Mouse (Mus musculus): ENCODE measurements around the gene Fgd3. TPM values are rescaled to one million over a fixed set of nuclear protein-coding genes. Genes with fewer than 3 reads are reported as not detected.

Fgd3 gene
- total and polyA plus RNA-seq, 3 experiments: 4.1 to 11.2 (median 4.7) TPM

DNA sequence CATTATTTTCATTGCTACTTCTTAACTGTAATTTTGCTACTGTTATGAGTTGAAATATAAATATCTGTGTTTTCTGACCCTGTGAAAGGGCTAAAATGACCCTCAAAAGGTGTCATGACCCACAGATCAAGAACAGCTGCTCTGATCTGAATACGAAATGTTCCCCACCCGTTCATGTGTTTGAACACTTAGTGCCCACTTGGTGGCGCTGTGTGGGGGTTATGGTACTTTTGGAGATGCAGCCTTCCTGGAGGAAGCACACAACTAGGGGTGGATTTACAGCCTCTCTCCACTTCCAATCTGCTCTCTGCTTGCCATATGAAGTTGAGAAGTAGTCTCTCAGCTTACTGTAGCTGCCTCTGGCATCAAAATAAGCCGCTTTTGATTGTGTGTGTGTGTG, 85.4 kb downstream of the Fgd3 start:
- H3K4me1 ChIP-seq (ENCODE audit: insufficient read depth, low read depth, low read length): 0 out of 2 replicates have a peak, but pooled peaks cover 4% of the 10 kb centered on the region
- TF ChIP-seq GATA2 (IDR thresholded peaks at IDR 0.05; ENCODE audit: borderline replicate concordance, low read depth, low read length) (no peak), GATA1 (IDR thresholded peaks at IDR 0.05; ENCODE audit: borderline replicate concordance, low read length) (no peak), CTCF (IDR thresholded peaks at IDR 0.05; ENCODE audit: low read depth, low read length) (no peak), TAL1 (conservative IDR thresholded peaks at IDR 0.05; ENCODE audit: low read depth, low read length) (no peak), POLR2AphosphoS5 (IDR thresholded peaks at IDR 0.05; ENCODE audit: insufficient replicate concordance, low read depth, low read length) (no peak)

DNA sequence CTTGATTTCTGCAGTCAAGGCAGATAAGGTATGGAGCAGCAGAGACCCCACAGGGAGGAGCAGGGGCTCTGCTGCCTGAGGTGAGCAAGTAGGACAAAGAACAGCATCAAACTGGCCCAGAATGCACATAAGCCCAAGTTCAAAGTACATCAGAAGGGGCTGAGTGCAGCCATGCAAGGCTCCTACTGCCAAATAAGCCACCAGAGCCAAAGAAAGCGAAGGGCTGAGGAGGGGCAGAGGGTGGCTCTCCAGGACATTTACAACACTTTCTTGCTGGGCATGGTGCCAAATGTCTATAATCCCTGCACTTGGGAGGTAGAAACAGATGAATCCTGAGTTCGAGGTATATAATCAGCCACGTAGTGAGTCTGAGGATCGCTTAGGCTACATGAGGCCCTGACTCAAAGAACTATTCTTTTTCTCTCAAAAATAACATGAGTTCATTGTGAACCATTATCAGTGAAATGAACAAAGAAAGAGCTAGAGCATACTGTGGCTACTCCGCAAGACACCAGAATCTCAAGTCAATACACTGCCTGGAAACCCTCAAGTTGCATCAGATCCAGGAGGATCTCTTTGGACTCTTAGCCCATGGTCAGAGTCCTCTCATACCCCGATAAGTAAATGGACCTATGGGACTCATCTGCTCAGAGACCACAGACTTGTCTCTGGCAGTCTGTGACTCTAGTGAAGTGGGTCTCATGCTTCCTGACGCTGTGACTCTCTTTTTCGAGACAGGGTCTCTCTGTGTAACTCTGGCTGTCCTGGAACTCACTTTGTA, 86.1 kb downstream of the Fgd3 start:
- no peak for TF ChIP-seq CTCF (IDR thresholded peaks at IDR 0.05; ENCODE audit: low read depth, low read length)
- no peak for TF ChIP-seq TAL1 (conservative IDR thresholded peaks at IDR 0.05; ENCODE audit: low read depth, low read length)
- TF ChIP-seq GATA1 (IDR thresholded peaks at IDR 0.05; ENCODE audit: borderline replicate concordance, low read length): no peak
- TF ChIP-seq POLR2AphosphoS5 (IDR thresholded peaks at IDR 0.05; ENCODE audit: insufficient replicate concordance, low read depth, low read length): no peak
- TF ChIP-seq GATA2 (IDR thresholded peaks at IDR 0.05; ENCODE audit: borderline replicate concordance, low read depth, low read length): no peak
- Histone ChIP-seq H3K4me3 (ENCODE audit: low read depth, low read length) (no peak overlapping the region), H3K27me3 (ENCODE audit: insufficient read depth, low read length) (peaks cover 25% of the 10 kb centered on the region), H3K4me1 (ENCODE audit: insufficient read depth, low read depth, low read length) (0 out of 2 replicates have a peak, but pooled peaks cover 4% of the 10 kb centered on the region), H3K36me3 (replicated peaks) (peaks cover 9% of the 10 kb centered on the region), H3K9me3 (replicated peaks) (no peaks in the 10 kb centered on the region)
- DNase-seq (ENCODE audit: low spot score) (no peak), ATAC-seq (ENCODE audit: extremely low read depth, insufficient number of reproducible peaks, low FRiP score, poor library complexity, severe bottlenecking) (no peak)

More for the DNA sequence above, 85.4 kb downstream of the Fgd3 start:
- H3K27me3 ChIP-seq (ENCODE audit: insufficient read depth, low read length): peaks cover 25% of the 10 kb centered on the region
- H3K36me3 ChIP-seq (replicated peaks): peaks cover 9% of the 10 kb centered on the region
- ATAC-seq (ENCODE audit: extremely low read depth, insufficient number of reproducible peaks, low FRiP score, poor library complexity, severe bottlenecking) (no peak), DNase-seq (ENCODE audit: low spot score) (no peak)
- H3K4me3 ChIP-seq (ENCODE audit: low read depth, low read length): no peak overlapping the region
- H3K9me3 ChIP-seq (replicated peaks): no peaks in the 10 kb centered on the region

DNA sequence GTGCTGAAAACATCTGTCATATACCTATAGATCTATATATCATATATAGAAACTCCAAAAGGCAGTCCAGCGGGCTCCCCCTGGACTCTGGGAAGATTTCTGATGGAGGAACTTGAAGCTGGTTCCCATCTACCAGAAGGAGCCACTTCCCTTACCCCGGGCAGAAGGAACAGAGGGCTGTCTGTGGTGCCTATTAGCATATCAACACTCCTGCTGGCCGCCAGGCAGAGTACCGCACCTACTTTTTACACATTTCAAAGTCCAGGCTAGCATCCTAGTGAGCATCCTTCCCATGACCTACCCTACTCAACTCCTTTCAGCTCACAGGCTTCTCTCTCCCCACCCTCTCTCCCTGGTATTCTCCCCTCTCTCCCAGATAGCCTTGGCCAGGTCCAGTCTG, 94.5 kb downstream of the Fgd3 start:
- Histone ChIP-seq H3K4me1 (ENCODE audit: insufficient read depth, low read depth, low read length) (no peaks in the 10 kb centered on the region), H3K27me3 (ENCODE audit: insufficient read depth, low read length) (peaks cover 40% of the 10 kb centered on the region)
- TF ChIP-seq POLR2AphosphoS5 (IDR thresholded peaks at IDR 0.05; ENCODE audit: insufficient replicate concordance, low read depth, low read length) (no peak), CTCF (IDR thresholded peaks at IDR 0.05; ENCODE audit: low read depth, low read length) (no peak), GATA2 (IDR thresholded peaks at IDR 0.05; ENCODE audit: borderline replicate concordance, low read depth, low read length) (no peak), GATA1 (IDR thresholded peaks at IDR 0.05; ENCODE audit: borderline replicate concordance, low read length) (no peak), TAL1 (conservative IDR thresholded peaks at IDR 0.05; ENCODE audit: low read depth, low read length) (no peak)

DNA sequence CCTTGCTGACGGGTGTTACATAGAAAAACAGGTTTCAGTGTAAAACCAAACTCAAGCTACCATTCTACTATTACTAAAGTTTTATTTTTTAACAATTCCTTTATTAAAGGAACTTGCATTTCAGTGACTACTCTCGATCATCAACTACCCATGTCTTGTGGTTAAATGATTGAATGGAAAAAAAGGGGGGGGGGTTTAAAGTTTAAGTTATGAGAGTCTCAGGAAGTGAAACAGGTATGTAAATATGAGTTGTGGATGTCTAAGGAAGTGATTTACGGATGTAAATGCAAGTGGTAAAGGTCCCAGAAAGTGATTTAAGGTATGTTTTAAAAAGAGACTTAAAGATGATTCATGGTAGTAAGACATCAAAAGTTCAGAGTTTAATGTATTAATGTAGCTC, 95.0 kb downstream of the Fgd3 start:
- ATAC-seq (ENCODE audit: extremely low read depth, insufficient number of reproducible peaks, low FRiP score, poor library complexity, severe bottlenecking) (no peak), DNase-seq (ENCODE audit: low spot score) (no peak)
- Histone ChIP-seq H3K27me3 (ENCODE audit: insufficient read depth, low read length) (peaks cover 40% of the 10 kb centered on the region), H3K4me1 (ENCODE audit: insufficient read depth, low read depth, low read length) (no peaks in the 10 kb centered on the region), H3K4me3 (ENCODE audit: low read depth, low read length) (no peak overlapping the region), H3K9me3 (replicated peaks) (no peaks in the 10 kb centered on the region), H3K36me3 (replicated peaks) (no peaks in the 10 kb centered on the region)
- no peak for TF ChIP-seq GATA2 (IDR thresholded peaks at IDR 0.05; ENCODE audit: borderline replicate concordance, low read depth, low read length)

More for the DNA sequence above, 94.5 kb downstream of the Fgd3 start:
- no peak for ATAC-seq (ENCODE audit: extremely low read depth, insufficient number of reproducible peaks, low FRiP score, poor library complexity, severe bottlenecking)
- DNase-seq (ENCODE audit: low spot score): no peak
- Histone ChIP-seq H3K4me3 (ENCODE audit: low read depth, low read length) (no peak overlapping the region), H3K36me3 (replicated peaks) (no peaks in the 10 kb centered on the region), H3K9me3 (replicated peaks) (no peaks in the 10 kb centered on the region)

DNA sequence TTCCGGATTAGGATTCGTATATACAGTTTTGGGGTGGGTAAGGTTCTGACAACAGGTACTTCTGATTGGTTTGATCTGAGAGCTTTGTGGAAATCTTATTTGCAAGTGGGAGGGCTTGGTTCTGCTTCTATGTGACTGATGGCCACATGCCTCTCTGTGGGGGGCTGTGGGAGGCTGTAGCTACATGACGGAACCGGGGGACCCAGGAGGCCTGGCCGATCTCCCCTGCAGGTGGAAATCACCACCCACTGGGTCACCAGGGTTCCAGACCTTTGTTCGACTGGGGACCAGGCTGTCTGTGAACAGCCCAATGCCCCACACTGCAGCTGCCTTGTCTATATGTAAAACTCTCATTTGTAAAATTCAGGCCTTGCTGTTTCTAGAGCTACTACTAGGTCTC, 95.4 kb downstream of the Fgd3 start:
- no peaks in the 10 kb centered on the region for H3K4me1 ChIP-seq (ENCODE audit: insufficient read depth, low read depth, low read length)
- H3K36me3 ChIP-seq (replicated peaks): no peaks in the 10 kb centered on the region
- no peaks in the 10 kb centered on the region for H3K9me3 ChIP-seq (replicated peaks)
- ATAC-seq (ENCODE audit: extremely low read depth, insufficient number of reproducible peaks, low FRiP score, poor library complexity, severe bottlenecking) (no peak), DNase-seq (ENCODE audit: low spot score) (no peak)
- no peak for TF ChIP-seq CTCF (IDR thresholded peaks at IDR 0.05; ENCODE audit: low read depth, low read length)
- no peak for TF ChIP-seq TAL1 (conservative IDR thresholded peaks at IDR 0.05; ENCODE audit: low read depth, low read length)
- TF ChIP-seq GATA1 (IDR thresholded peaks at IDR 0.05; ENCODE audit: borderline replicate concordance, low read length): no peak
- no peak for TF ChIP-seq GATA2 (IDR thresholded peaks at IDR 0.05; ENCODE audit: borderline replicate concordance, low read depth, low read length)
- TF ChIP-seq POLR2AphosphoS5 (IDR thresholded peaks at IDR 0.05; ENCODE audit: insufficient replicate concordance, low read depth, low read length): no peak
- H3K4me3 ChIP-seq (ENCODE audit: low read depth, low read length): no peak overlapping the region
- peaks cover 40% of the 10 kb centered on the region for H3K27me3 ChIP-seq (ENCODE audit: insufficient read depth, low read length)

DNA sequence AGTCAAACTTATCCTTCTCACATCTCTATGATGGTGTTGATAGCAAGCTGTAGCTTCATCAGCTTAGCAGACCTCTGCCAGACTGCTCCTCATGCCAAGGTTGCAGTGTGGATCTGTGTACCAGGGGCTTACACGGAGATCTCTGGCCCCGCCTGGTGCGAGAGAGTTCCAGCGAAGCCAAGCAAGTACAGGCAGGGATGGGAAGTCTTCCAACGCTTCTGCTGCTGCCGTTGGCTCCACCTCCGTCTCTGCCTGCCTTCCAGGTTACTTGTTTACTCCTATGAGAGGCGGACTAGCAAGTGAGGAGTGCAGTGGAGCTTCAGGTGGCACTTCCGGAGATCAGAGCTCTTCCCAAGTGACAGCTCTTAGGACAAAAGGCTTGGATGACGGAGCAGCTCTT, 95.8 kb downstream of the Fgd3 start:
- Histone ChIP-seq H3K27me3 (ENCODE audit: insufficient read depth, low read length) (peaks cover 45% of the 10 kb centered on the region), H3K36me3 (replicated peaks) (no peaks in the 10 kb centered on the region), H3K4me1 (ENCODE audit: insufficient read depth, low read depth, low read length) (no peaks in the 10 kb centered on the region), H3K9me3 (replicated peaks) (no peaks in the 10 kb centered on the region), H3K4me3 (ENCODE audit: low read depth, low read length) (no peak overlapping the region)
- ATAC-seq (ENCODE audit: extremely low read depth, insufficient number of reproducible peaks, low FRiP score, poor library complexity, severe bottlenecking): no peak
- TF ChIP-seq TAL1 (conservative IDR thresholded peaks at IDR 0.05; ENCODE audit: low read depth, low read length) (no peak), GATA2 (IDR thresholded peaks at IDR 0.05; ENCODE audit: borderline replicate concordance, low read depth, low read length) (no peak), POLR2AphosphoS5 (IDR thresholded peaks at IDR 0.05; ENCODE audit: insufficient replicate concordance, low read depth, low read length) (no peak), GATA1 (IDR thresholded peaks at IDR 0.05; ENCODE audit: borderline replicate concordance, low read length) (no peak), CTCF (IDR thresholded peaks at IDR 0.05; ENCODE audit: low read depth, low read length) (no peak)
- no peak for DNase-seq (ENCODE audit: low spot score)

All from G1E (cell line).